Mouse (Mus musculus) c-Kit-positive CD71-positive TER-119-negative erythroid progenitor cells, embryonic 14.5 days (primary cell): ENCODE measurements around the gene Clec14a.
"Not testable (repeated sequence)": the region's sequence is repeated elsewhere in the genome, so short reads cannot be mapped to it uniquely, and the experiment has no call there.

Source experiments
- DNase-seq: peaks from one replicate; pipeline ENCODE4 v3.0.0-alpha.2; 2013; ENCODE audit warnings: low read depth

Clec14a gene

DNA sequence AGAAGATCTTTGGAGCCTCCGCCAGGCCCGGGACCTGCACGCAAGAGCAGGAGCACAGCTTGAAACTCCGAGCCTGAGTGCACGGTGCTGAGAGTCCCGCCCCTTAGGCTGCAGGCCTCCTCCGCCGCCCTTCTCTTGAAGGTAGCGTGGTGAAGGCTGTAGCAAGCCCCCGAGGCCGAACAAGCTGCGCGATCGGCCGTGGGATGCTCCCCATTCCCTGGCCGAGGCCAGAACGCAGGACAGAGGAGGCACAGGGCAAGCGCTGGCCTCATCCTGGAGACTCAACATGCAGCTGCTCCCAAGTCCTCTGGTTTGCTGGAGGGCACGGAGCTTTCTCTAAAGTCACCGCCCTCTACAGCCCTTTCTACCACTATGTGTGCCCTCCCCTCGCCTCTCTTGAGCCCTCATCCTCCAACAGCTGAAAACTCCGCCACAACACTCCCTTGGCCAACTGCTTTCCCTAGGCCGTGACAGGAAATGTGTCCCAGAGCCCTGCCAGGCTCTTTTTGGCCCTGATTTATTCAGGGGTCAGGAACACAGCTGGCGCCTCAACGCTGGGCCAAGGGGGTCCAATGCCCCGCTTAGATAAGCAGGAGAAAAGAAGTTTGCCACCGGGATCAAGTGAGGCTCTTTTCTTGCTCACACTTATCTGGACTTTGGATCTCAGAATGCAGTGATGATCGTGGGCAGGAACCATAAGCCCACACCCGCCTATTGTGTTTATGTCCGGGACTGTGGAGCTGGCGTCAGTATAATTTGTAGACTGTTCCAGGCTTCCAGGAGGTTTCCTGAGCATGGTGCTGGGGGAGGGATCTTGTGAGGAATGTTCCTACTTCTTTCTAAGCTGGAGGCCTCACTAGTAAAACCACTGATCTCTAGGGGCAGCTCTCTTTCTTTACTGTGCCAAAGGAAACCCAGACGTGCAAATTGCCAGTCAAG, at the start of gene Clec14a:
Gene Clec14a, minus strand, starts transcription at position 728 of the 939 bp plus-strand sequence.
- no peak for DNase-seq

DNA sequence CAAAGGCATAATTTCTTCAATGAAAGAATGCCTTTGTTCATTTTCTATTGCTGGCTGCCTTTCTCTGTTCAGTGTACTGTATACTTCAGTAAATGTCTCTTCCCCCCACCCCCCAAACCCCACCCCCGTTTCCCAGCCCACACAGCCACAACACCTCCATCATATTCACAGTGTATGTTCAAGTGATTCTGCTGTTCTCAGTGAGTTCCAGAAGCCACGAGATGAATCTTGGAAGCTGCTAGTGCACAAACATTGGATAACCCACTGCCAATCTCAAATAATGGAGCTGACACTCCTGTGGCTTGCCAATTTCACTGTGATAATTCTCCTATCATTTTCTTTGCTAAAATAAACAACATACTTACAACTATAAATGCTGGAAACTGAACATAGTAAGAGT, 38.7 kb upstream of the Clec14a start:
- DNase-seq = no peak

DNA sequence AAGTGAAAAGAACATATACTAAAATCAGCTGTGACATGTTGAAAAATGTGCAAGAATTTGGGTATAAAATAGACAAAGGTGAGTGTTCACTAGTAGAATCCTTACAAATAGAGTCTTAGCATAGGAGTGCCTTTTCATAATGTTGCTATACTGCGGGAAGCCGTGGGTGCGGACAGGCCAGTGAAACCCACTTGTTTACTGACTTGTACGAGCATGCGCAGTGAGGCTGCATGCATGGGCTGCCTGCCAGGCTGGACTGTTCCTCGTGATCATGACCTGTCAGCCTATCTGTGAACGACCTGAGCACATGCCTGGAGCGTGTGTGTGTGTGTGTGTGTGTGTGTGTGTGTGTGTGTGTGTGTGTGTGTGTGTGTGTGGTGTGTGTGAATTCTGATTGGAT, 37.3 kb upstream of the Clec14a start:
- DNase-seq = not testable (repeated sequence)

DNA sequence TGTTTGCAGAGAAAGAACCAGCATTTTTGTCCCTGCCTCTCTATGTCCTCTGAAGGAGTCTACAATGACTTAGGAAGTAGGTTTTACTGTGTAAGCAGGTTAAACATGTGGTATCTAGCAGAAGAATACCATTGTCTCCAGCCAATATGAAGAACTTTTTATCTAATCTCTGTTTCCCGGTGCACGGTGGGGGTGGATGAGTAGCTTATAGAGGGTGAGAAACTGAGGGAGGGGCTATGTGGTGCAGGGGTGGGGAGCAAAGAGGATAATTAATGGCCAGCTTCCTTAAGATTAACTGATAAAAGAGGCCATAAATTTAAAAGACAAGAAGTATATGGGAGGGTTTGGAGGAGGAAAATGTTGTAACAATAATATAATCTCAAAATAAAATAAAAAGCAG, 36.5 kb upstream of the Clec14a start:
- no peak for DNase-seq

DNA sequence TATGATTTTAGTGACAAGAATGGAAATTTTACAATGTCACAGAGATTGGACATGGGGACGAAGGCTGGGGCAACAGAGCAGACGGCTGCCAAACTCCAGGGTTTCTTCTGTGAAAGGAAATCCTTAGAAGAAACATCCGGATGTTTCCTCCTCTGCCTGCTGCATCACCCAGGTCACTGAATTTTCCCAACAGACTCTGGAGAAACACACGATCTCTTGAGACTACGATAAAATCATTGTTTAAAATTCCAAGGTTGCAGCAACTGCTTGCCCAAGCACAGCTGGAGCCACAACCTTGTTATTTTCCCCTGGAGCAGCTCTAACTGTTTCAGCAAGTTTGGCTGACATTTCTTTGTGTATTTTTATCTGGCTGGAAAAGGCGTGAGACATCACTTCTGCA, 27.9 kb upstream of the Clec14a start:
- DNase-seq = no peak

DNA sequence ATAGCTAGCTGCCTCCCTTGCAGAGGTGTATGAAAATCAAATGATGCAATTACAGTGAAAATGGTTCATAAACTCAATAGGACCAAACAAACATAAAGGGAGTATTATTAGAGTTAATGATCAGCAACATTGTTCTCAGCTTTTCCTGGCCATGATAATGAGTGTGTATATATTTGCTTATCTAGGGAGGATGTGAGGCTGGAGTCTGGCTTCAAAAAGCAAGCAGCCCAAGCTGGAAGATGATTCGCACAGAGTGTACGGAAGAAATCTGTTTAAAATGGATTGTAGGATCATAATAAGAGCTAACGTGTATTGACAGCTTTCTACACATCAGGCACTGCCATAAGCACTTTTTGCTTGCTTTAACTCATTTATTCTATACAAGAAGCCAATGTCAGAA, 16.8 kb upstream of the Clec14a start:
- DNase-seq = no peak

DNA sequence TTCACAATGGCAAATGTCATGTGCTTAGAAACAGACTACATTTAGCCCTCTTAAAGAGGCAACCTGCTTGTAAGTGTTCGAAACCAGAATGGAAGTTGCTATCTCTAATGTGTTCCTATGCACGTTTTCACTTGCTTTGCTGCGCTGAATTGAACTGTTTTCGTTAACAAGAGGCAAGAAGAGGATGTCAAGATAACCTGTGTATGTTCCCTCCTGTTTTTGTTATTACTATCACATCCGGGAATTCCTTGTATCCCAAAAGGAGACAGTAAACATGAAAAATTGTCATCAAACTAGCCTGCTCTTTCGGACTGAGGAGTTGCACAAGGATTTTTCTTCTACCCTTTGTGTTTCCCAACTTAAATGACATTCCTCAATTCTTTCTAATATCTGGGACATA, 1.4 kb upstream of the Clec14a start:
- DNase-seq = no peak

DNA sequence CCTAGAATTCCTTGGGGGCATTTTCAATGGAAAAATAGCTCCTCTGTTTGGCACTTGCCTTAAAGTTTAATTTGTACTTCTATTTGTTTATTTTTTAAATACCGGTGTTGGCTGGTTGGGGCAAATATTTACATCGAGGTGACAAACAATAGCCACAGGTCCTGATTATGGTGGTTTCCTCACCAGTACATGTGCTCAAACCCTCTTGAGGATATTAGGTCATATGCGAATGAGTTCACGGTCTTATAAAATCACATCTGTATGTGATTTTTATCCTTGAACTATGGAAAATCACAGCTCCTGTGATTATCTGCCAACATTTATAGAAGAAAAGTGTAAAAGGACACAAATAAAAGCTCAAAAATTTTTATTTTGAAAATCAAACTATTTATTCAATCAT, 415 bp upstream of the Clec14a start:
- no peak for DNase-seq

DNA sequence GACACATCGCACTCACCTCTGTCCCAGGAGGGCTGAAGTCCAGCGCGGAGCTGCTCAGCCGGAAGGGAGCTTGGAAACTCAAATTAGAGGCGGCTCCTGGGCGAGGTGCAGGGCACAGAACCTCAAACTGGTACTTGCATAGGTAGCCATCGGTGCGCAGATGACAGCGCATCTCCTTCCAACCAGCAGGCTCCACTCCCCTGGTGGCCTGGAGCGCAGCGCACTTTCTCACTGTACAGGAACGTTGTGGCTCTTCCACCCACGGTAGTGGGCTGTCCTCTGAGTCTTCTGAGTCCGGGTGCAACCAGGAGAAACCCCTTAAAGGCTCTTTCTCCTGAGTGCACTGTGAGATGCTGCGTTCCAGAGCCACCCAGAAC, 916 bp downstream of the Clec14a start:
- no peak for DNase-seq

DNA sequence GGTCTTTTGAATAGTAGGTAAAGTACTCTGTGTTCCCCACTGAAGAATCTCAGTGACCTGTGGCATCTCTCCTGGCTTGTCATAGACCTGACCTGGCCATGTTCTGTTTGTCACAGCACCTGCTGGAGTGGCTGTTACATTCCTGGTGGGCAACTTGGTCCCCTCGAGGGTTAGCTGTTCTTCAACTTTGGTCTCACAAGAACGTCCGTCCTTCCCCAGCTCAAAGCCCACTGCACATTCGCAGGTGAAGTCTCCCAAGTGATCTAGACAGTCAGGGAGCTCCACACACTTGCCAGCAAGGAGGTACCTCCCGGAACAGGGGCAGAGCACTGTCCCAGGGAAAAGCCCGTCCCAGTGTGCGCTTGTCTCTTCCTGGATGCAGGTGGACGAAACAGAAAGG, 1.3 kb downstream of the Clec14a start:
- DNase-seq = no peak

DNA sequence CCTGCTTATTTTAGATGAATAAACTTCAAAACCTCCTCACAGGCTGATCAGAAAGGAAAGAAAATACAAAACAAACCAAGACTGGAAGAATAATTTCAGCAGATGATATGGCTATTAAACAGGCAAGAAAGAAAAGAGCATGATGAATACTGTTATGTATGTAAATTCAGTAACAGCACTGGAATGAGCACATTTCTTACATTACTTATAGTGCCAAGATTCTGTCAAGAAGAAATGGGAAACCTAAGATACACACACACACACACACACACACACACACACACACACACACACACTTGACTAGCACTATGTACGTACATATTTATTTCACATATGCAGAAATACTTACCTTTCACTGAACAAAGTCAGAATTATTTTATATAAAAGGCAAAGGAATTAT, 17.2 kb downstream of the Clec14a start:
- no peak for DNase-seq

DNA sequence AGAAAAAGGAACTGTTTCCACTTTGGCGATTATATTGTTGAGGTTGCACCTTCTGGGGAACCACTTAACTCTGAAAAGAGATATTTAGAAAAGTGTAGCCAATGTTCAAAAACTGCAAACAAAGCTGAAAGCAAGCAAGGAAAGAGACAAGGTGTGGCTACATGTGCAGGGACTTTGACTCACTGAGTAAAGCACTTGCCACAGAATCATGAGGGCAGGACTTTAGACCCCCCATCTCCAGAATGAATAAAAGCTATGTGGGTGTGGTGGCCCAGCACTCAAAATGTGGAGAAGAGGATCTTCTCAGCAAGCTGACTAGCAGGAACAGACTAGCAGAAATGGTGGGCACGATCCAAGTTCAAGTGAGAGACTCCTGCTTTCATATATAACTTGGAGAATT, 36.6 kb downstream of the Clec14a start:
- DNase-seq = no peak

DNA sequence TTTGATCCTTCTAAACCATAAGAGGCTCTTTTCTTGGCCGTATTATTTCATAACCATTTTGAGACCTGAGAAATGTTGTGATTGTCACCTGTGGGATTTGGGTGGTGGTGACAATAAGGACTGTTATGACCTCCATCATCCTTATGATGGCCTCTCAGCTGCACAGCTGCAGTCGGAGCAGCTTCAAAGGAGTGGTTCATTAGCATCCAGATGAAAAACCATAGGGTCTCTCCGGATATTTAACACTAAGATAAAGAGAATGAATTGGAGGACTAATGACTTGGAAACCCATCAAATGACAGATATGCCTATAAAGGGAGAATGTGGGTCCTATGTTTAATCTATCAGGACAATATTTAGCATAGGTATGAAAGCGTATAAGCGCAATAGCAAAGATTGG, 43.4 kb downstream of the Clec14a start:
- no peak for DNase-seq

DNA sequence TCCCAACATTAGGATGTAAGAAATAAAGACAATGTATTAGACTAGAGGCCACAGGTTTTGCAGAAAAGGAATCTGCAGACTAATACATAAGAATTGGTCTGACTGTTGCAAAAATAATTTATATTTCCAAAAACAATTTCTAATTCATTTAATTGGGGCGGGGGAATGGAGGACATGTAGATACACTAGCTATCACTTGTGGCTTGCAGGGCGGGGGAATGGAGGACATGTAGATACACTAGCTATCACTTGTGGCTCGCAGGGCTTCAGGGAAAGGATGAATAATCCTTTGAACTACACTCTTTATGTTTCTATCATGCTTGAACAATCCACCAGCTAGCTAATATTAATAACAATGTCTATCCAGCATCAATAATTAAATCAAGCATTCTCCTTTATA, 50.0 kb downstream of the Clec14a start:
- DNase-seq = no peak

DNA sequence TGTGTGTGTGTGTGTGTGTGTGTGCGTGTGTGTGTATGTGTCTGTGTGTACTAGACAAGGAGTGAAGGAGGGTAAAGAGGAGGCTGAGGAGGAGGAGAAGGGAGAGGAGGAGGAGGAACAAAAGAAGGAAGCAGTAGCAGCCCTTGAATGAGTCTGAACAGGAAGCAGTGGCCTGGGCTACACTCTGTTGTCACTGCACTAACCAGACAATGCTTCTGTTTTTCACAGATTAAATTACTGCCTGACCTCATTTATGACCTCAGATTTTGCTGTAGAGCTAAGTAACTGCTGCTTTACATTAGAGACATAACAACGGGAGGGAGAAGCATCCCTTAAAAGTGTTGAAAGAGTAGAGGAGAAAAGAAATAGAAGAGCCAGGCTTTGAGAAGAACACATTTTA, 52.9 kb downstream of the Clec14a start:
- DNase-seq = no peak
